Mouse (Mus musculus) MEL (cell line): ENCODE measurements around the gene Relt. TPM values are rescaled to one million over a fixed set of nuclear protein-coding genes. Genes with fewer than 3 reads are reported as not detected.

Source experiments
- DNase-seq: peaks from one replicate; pipeline ENCODE4 v3.0.0; 2011; ENCODE audit warnings: low read depth, low spot score
- H3K27ac ChIP-seq: 2 replicates; pipeline ENCODE4 v1.5.1; 2012; ENCODE audit warnings: low read depth, mild to moderate bottlenecking, control low read depth, low read length, moderate library complexity; ENCODE audit not compliant: control insufficient read depth
- H3K27me3 ChIP-seq, 2 experiments: fragments of 150-350 bp in 1 of 2; sonication (generic) in 1 of 2; 2 replicates each; pipeline ENCODE4 v1.6.1; 2012; ENCODE audit warnings: low read length in 2 of 2, mild to moderate bottlenecking in 2 of 2, improper control_type of control experiment in 1 of 2, moderate library complexity in 1 of 2; ENCODE audit not compliant: insufficient read depth in 2 of 2, control insufficient read depth in 1 of 2
- H3K36me3 ChIP-seq, 2 experiments: 2 replicates each; pipeline ENCODE4 v1.6.1; 2012 to 2014; ENCODE audit warnings: low read length in 2 of 2, improper control_type of control experiment in 1 of 2, inconsistent platforms in 1 of 2, mild to moderate bottlenecking in 1 of 2; ENCODE audit not compliant: insufficient read depth in 2 of 2, control insufficient read depth in 1 of 2
- H3K4me1 ChIP-seq, 2 experiments: fragments of 150-350 bp in 1 of 2; sonication (generic) in 1 of 2; 2 replicates each; pipeline ENCODE4 v1.6.1; 2012; ENCODE audit warnings: low read length in 2 of 2, improper control_type of control experiment in 1 of 2, mild to moderate bottlenecking in 1 of 2; ENCODE audit not compliant: insufficient read depth in 2 of 2, control insufficient read depth in 1 of 2
- H3K4me3 ChIP-seq, 2 experiments: fragments of 150-350 bp in 1 of 2; sonication (generic) in 1 of 2; 2 replicates each; pipeline ENCODE4 v1.5.1; 2012; ENCODE audit warnings: low read depth in 2 of 2, low read length in 2 of 2, mild to moderate bottlenecking in 2 of 2, moderate library complexity in 2 of 2, control low read depth in 1 of 2, improper control_type of control experiment in 1 of 2; ENCODE audit not compliant: control insufficient read depth in 1 of 2, insufficient read depth in 1 of 2
- H3K79me2 ChIP-seq: 2 replicates; pipeline ENCODE4 v1.6.1; 2012; ENCODE audit warnings: mild to moderate bottlenecking, low read length, moderate library complexity; ENCODE audit not compliant: control insufficient read depth, poor library complexity, insufficient read depth
- H3K9ac ChIP-seq: 2 replicates; pipeline ENCODE4 v1.6.1; 2012; ENCODE audit warnings: low read depth, mild to moderate bottlenecking, control low read depth, low read length, moderate library complexity; ENCODE audit not compliant: control insufficient read depth, poor library complexity, severe bottlenecking
- H3K9me3 ChIP-seq: fragments of 150-350 bp; sonication (generic); replicated peaks from 2 replicates; pipeline ENCODE4 v1.6.1; 2012; ENCODE audit warnings: mild to moderate bottlenecking, low read length, improper control_type of control experiment, moderate library complexity; ENCODE audit not compliant: insufficient read depth
- CTCF ChIP-seq, 3 experiments: IDR thresholded peaks in 2 of 3; conservative IDR thresholded peaks in 1 of 3; 2 replicates each; pipeline ENCODE4 v1.5.1; 2011 to 2012; ENCODE audit warnings: low read length in 3 of 3, low read depth in 2 of 3, mild to moderate bottlenecking in 2 of 3, improper control_type of control experiment in 1 of 3, inconsistent platforms in 1 of 3, mixed read lengths in 1 of 3, moderate library complexity in 1 of 3; ENCODE audit not compliant: control insufficient read depth in 1 of 3, insufficient read depth in 1 of 3, poor library complexity in 1 of 3, severe bottlenecking in 1 of 3
- ELF1 ChIP-seq: IDR thresholded peaks from 2 replicates; pipeline ENCODE4 v1.6.1; 2014; ENCODE audit warnings: low read depth, mild to moderate bottlenecking, inconsistent platforms, low read length, improper control_type of control experiment, moderate library complexity
- ETS1 ChIP-seq: IDR thresholded peaks from 2 replicates; pipeline ENCODE4 v1.6.1; 2012; ENCODE audit warnings: low read depth, mild to moderate bottlenecking, inconsistent platforms, low read length, improper control_type of control experiment, moderate library complexity
- GABPA ChIP-seq: IDR thresholded peaks from 2 replicates; pipeline ENCODE4 v1.6.1; 2012; ENCODE audit warnings: low read depth, mild to moderate bottlenecking, inconsistent platforms, low read length, improper control_type of control experiment, moderate library complexity
- GATA1 ChIP-seq: IDR thresholded peaks from 2 replicates; pipeline ENCODE4 v1.6.1; 2011; ENCODE audit warnings: low read depth, low read length, improper control_type of control experiment
- JUND ChIP-seq: IDR thresholded peaks from 2 replicates; pipeline ENCODE4 v1.6.1; 2011; ENCODE audit warnings: low read depth, mild to moderate bottlenecking, improper control_type of control experiment, low read length
- KAT2A ChIP-seq: conservative IDR thresholded peaks from 2 replicates; pipeline ENCODE4 v1.6.1; 2012; ENCODE audit warnings: low read depth, low read length, improper control_type of control experiment, inconsistent platforms
- MAZ ChIP-seq: IDR thresholded peaks from 2 replicates; pipeline ENCODE4 v1.6.1; 2012; ENCODE audit warnings: low read depth, mild to moderate bottlenecking, inconsistent platforms, low read length, improper control_type of control experiment
- MEF2A ChIP-seq: IDR thresholded peaks from 2 replicates; pipeline ENCODE4 v1.6.1; 2014; ENCODE audit warnings: low read depth, mild to moderate bottlenecking, inconsistent platforms, low read length, improper control_type of control experiment; ENCODE audit not compliant: poor library complexity, insufficient replicate concordance, severe bottlenecking; ENCODE audit errors: extremely low read depth
- MYC ChIP-seq: IDR thresholded peaks from 2 replicates; pipeline ENCODE4 v1.6.1; 2011; ENCODE audit warnings: low read depth, mild to moderate bottlenecking, low read length, improper control_type of control experiment, moderate library complexity
- NELFE ChIP-seq: IDR thresholded peaks from 2 replicates; pipeline ENCODE4 v1.6.1; 2011; ENCODE audit warnings: low read depth, low read length, improper control_type of control experiment
- POLR2AphosphoS5 ChIP-seq: IDR thresholded peaks from 2 replicates; pipeline ENCODE4 v1.6.1; 2012; ENCODE audit warnings: low read depth, borderline replicate concordance, mild to moderate bottlenecking, inconsistent platforms, low read length, moderate library complexity, mixed read lengths
- RAD21 ChIP-seq: IDR thresholded peaks from 2 replicates; pipeline ENCODE4 v1.6.1; 2011; ENCODE audit warnings: mild to moderate bottlenecking, low read depth, low read length, improper control_type of control experiment
- SIN3A ChIP-seq: IDR thresholded peaks from 2 replicates; pipeline ENCODE4 v1.6.1; 2012; ENCODE audit warnings: low read length, improper control_type of control experiment, inconsistent platforms
- SMC3 ChIP-seq: IDR thresholded peaks from 2 replicates; pipeline ENCODE4 v1.6.1; 2011; ENCODE audit warnings: low read depth, low read length, improper control_type of control experiment
- TBP ChIP-seq: IDR thresholded peaks from 2 replicates; pipeline ENCODE4 v1.8.0; 2011; ENCODE audit warnings: low read depth, low read length, improper control_type of control experiment
- TCF12 ChIP-seq: IDR thresholded peaks from 2 replicates; pipeline ENCODE4 v1.6.1; 2014; ENCODE audit warnings: low read depth, mild to moderate bottlenecking, inconsistent platforms, low read length, improper control_type of control experiment, moderate library complexity
- UBTF ChIP-seq: IDR thresholded peaks from 2 replicates; pipeline ENCODE4 v1.6.1; 2012; ENCODE audit warnings: low read depth, mild to moderate bottlenecking, inconsistent platforms, low read length, improper control_type of control experiment, moderate library complexity, borderline replicate concordance; ENCODE audit not compliant: insufficient read depth
- USF2 ChIP-seq, 2 experiments: IDR thresholded peaks; 2 replicates each; pipeline ENCODE4 v1.6.1; 2011 to 2012; ENCODE audit warnings: improper control_type of control experiment in 2 of 2, low read length in 2 of 2, borderline replicate concordance in 1 of 2, inconsistent platforms in 1 of 2, low read depth in 1 of 2, mild to moderate bottlenecking in 1 of 2; ENCODE audit not compliant: insufficient read depth in 1 of 2
- ZMIZ1 ChIP-seq: IDR thresholded peaks from 2 replicates; pipeline ENCODE4 v1.6.1; 2012; ENCODE audit warnings: low read depth, mild to moderate bottlenecking, inconsistent platforms, low read length, improper control_type of control experiment, moderate library complexity
- polyA plus RNA-seq, 2 experiments: library from polyadenylated mRNA; stranded (reverse) in 1 of 2; unstranded in 1 of 2; fragments of >175 nt in 1 of 2; fragments of >200 nt in 1 of 2; gene quantifications; 2 replicates each; pipeline versions ENCODE4 v1.2.1 to v1.2.4; 2012; ENCODE audit warnings: low replicate concordance in 2 of 2, low read depth in 1 of 2; ENCODE audit not compliant: insufficient read length in 2 of 2, insufficient read depth in 1 of 2, missing spikeins in 1 of 2
- total RNA-seq: library from RNA; depleted of rRNA; stranded (reverse); fragments of 300-350 nt; gene quantifications from 2 replicates; pipeline ENCODE4 v1.2.3, GENCODE M21; 2012

Gene Relt
- total and polyA plus RNA-seq, 3 experiments: 29.6 to 37.1 TPM; not detected in 1

GRCm38 (mm10) chr7:100862828-100863638 lies at the start of gene Relt (continued):
- TF ChIP-seq TCF12 (peak; percentile 7; the same call in 1 of the 2 replicates), GABPA (no peak), GATA1 (no peak), NELFE (peak; percentile 92), RAD21 (peak; percentile 55)

GRCm38 (mm10) chr7:100911791-100912190 lies 48.5 kb upstream of the Relt start:
- H3K36me3 ChIP-seq: no peaks in the 10 kb centered on the region
- no peak overlapping the region for H3K27ac ChIP-seq
- no peak for TF ChIP-seq GATA1
- TF ChIP-seq USF2 (IDR thresholded peaks at IDR 0.05; ENCODE audit: borderline replicate concordance in 1 of 2, insufficient read depth in 1 of 2, low read depth in 1 of 2, low read length in 2 of 2): no peak
- H3K9me3 ChIP-seq: no peaks in the 10 kb centered on the region
- no peaks in the 10 kb centered on the region for H3K4me1 ChIP-seq
- H3K4me3 ChIP-seq: no peak overlapping the region
- H3K27me3 ChIP-seq: peaks cover 0 to 1% of the 10 kb centered on the region in 2 experiments; a peak in 1 of 4 replicates
- DNase-seq: no peak
- no peaks in the 10 kb centered on the region for H3K79me2 ChIP-seq
- no peak overlapping the region for H3K9ac ChIP-seq

- no peaks in the 10 kb centered on the region for H3K4me1 ChIP-seq
- no peak overlapping the region for H3K4me3 ChIP-seq
- H3K27ac ChIP-seq: no peak overlapping the region
- no peak for DNase-seq
- H3K36me3 ChIP-seq: no peaks in the 10 kb centered on the region
- no peaks in the 10 kb centered on the region for H3K79me2 ChIP-seq
- no peak for TF ChIP-seq TBP
- TF ChIP-seq USF2 (IDR thresholded peaks at IDR 0.05; ENCODE audit: borderline replicate concordance in 1 of 2, insufficient read depth in 1 of 2, low read depth in 1 of 2, low read length in 2 of 2): no peak
- no peak for TF ChIP-seq MAZ
- no peak for TF ChIP-seq KAT2A
- TF ChIP-seq ETS1: no peak
- H3K9me3 ChIP-seq: no peaks in the 10 kb centered on the region
- no peak overlapping the region for H3K9ac ChIP-seq
- peaks cover 0 to 1% of the 10 kb centered on the region in 2 experiments; a peak in 1 of 4 replicates for H3K27me3 ChIP-seq
These were observed 48.1 kb upstream of the Relt start for GRCm38 (mm10) chr7:100911246-100911770.

- Histone ChIP-seq H3K79me2 (no peaks in the 10 kb centered on the region), H3K4me3 (no peak overlapping the region), H3K36me3 (no peaks in the 10 kb centered on the region), H3K9ac (no peak overlapping the region), H3K9me3 (no peaks in the 10 kb centered on the region), H3K4me1 (no peaks in the 10 kb centered on the region), H3K27ac (no peak overlapping the region), H3K27me3 (no peaks in the 10 kb centered on the region; a peak in 1 of 4 replicates)
- DNase-seq: peak; percentile 23
- TF ChIP-seq CTCF (IDR thresholded peaks at IDR 0.05 in 2 of 3, conservative IDR thresholded peaks at IDR 0.05 in 1 of 3; ENCODE audit: control insufficient read depth in 1 of 3, insufficient read depth in 1 of 3, low read depth in 2 of 3, low read length in 3 of 3, poor library complexity in 1 of 3, severe bottlenecking in 1 of 3): peak; percentile 9 to 45 (median 43); a peak in 5 of 6 replicates
- TF ChIP-seq RAD21: no peak; the same call in 1 of the 2 replicates
- no peak for TF ChIP-seq SIN3A
- no peak for TF ChIP-seq ETS1
- no peak for TF ChIP-seq MYC
- no peak for TF ChIP-seq MEF2A
- TF ChIP-seq ELF1: no peak
- TF ChIP-seq UBTF: no peak
- TF ChIP-seq JUND: no peak
- TF ChIP-seq ZMIZ1: no peak
- no peak for TF ChIP-seq POLR2AphosphoS5
- 0 out of 2 replicates have a peak, but pooled peaks have one; percentile 34 for TF ChIP-seq SMC3
These were observed 45.3 kb upstream of the Relt start for GRCm38 (mm10) chr7:100908567-100908966.
